Mouse (Mus musculus) layer of hippocampus, adult 8-10 months (tissue): ENCODE results near the gene Snx29. TPM values are rescaled to one million over a fixed set of nuclear protein-coding genes. Genes with fewer than 3 reads are reported as not detected.
"Not testable (repeated sequence)": the region's sequence is repeated elsewhere in the genome, so short reads cannot be mapped to it uniquely, and the experiment has no call there.

Experiments used
- DNase-seq, 2 experiments: peaks; one replicate each; pipeline ENCODE4 v3.0.0; 2022; ENCODE audit warnings: low spot score in 2 of 2
- total RNA-seq, 4 experiments: library from RNA; stranded (reverse); gene quantifications; 2 replicates each; pipeline ENCODE4 v1.2.4; 2022

Gene Snx29
- total RNA-seq, 4 experiments from 2014 or later, result 23.8 to 32.9 (median 29.4) TPM

- no peak for DNase-seq
Observed at GRCm38 (mm10) chr16:11359919-11360318, 37.2 kb downstream of the Snx29 start.

GRCm38 (mm10) chr16:11360576-11360975 is 37.9 kb downstream of the Snx29 start:
- not testable (repeated sequence) for DNase-seq

- no peak for DNase-seq
Observed at GRCm38 (mm10) chr16:11365626-11366025, 42.9 kb downstream of the Snx29 start.

GRCm38 (mm10) chr16:11366851-11367250 is 44.1 kb downstream of the Snx29 start:
- no peak for DNase-seq

- no peak for DNase-seq
Observed at GRCm38 (mm10) chr16:11368412-11368811, 45.7 kb downstream of the Snx29 start.

- no peak for DNase-seq
Observed at GRCm38 (mm10) chr16:11369162-11369561, 46.5 kb downstream of the Snx29 start.

GRCm38 (mm10) chr16:11369642-11370041 is 46.9 kb downstream of the Snx29 start:
- no peak for DNase-seq

GRCm38 (mm10) chr16:11370132-11370544 is 47.4 kb downstream of the Snx29 start:
- no peak for DNase-seq

GRCm38 (mm10) chr16:11379264-11379663 is 56.6 kb downstream of the Snx29 start:
- DNase-seq, result no peak

GRCm38 (mm10) chr16:11380038-11380437 is 57.3 kb downstream of the Snx29 start:
- DNase-seq, result no peak

- DNase-seq, result no peak
Observed at GRCm38 (mm10) chr16:11380871-11381270, 58.2 kb downstream of the Snx29 start.

GRCm38 (mm10) chr16:11384361-11384760 is 61.7 kb downstream of the Snx29 start:
- DNase-seq, result peak in 1 of 2 experiments; percentile 37

- no peak for DNase-seq
Observed at GRCm38 (mm10) chr16:11385150-11385549, 62.4 kb downstream of the Snx29 start.

GRCm38 (mm10) chr16:11385798-11386197 is 63.1 kb downstream of the Snx29 start:
- DNase-seq, result no peak

GRCm38 (mm10) chr16:11386221-11386620 is 63.5 kb downstream of the Snx29 start:
- DNase-seq, result no peak

GRCm38 (mm10) chr16:11388085-11388484 is 65.4 kb downstream of the Snx29 start:
- no peak for DNase-seq

- DNase-seq, result no peak
Observed at GRCm38 (mm10) chr16:11389324-11389723, 66.6 kb downstream of the Snx29 start.

- DNase-seq, result no peak
Observed at GRCm38 (mm10) chr16:11396570-11396969, 73.9 kb downstream of the Snx29 start.

- DNase-seq, result no peak
Observed at GRCm38 (mm10) chr16:11399386-11399785, 76.7 kb downstream of the Snx29 start.

- DNase-seq, result no peak
Observed at GRCm38 (mm10) chr16:11399845-11400565, 77.3 kb downstream of the Snx29 start.

- DNase-seq, result no peak
Observed at GRCm38 (mm10) chr16:11400936-11401335, 78.2 kb downstream of the Snx29 start.

- DNase-seq, result no peak
Observed at GRCm38 (mm10) chr16:11405193-11405592, 82.5 kb downstream of the Snx29 start.

- DNase-seq, result no peak
Observed at GRCm38 (mm10) chr16:11406201-11406600, 83.5 kb downstream of the Snx29 start.
